Mouse (Mus musculus) adrenal gland, postnatal 10 days (tissue): ENCODE results near the gene Atad2b. TPM values are rescaled to one million over a fixed set of nuclear protein-coding genes. Genes with fewer than 3 reads are reported as not detected.
"Not testable (repeated sequence)": the region's sequence is repeated elsewhere in the genome, so short reads cannot be mapped to it uniquely, and the experiment has no call there.

Source experiments
- DNase-seq: peaks from one replicate; pipeline ENCODE4 v3.0.0; 2021; ENCODE audit warnings: mixed read lengths
- long read RNA-seq, 2 experiments: library from polyadenylated mRNA; stranded (forward); transcript quantifications; one replicate each; pipeline ENCODE4 v2.0.0; 2021
- total RNA-seq, 2 experiments: library from RNA; stranded (reverse); gene quantifications; 2 replicates each; pipeline ENCODE4 v1.2.3; 2021

Gene Atad2b
- 10 to 100 TPM; 27.3 to 34.4 TPM for total RNA-seq
- long read RNA-seq, experiment 1, partial matches to known transcripts = 4 of 5 reads
- long read RNA-seq, experiment 1, other reads (novel, unspliced or antisense) = 1 of 5 reads
- long read RNA-seq, experiment 2, partial matches to known transcripts = 0 of 3 reads
- long read RNA-seq, experiment 2, other reads (novel, unspliced or antisense) = 3 of 3 reads

GRCm38 (mm10) chr12:4916994-4917804, at the start of gene Atad2b:
Gene Atad2b (plus strand): TSS chr12:4917353.
- peak; percentile 99 for DNase-seq

GRCm38 (mm10) chr12:4868924-4869323, 48.2 kb upstream of the Atad2b start:
- DNase-seq = no peak

GRCm38 (mm10) chr12:4871260-4871659, 45.9 kb upstream of the Atad2b start:
- DNase-seq = no peak

DNA sequence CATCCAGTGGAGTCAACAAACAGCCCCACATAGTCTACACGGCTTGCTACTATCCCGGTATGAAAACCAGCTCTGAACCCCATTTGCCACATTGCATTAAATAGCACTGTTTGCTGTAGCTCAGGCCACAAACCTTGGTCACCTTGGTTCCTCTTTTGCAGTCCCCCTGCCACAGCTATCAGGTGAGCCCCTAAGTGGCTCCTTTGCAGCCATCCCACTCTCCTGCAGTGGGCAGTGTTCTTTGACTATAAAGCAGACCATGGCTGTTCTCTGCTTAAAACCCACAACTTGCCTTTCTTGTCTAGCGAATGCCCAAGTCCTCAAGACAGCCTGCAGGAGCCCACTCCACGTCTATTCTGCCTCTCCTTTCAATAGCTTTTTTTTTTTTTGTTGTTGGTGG, 44.9 kb upstream of the Atad2b start:
- no peak for DNase-seq

- DNase-seq = no peak
These were observed 44.1 kb upstream of the Atad2b start for GRCm38 (mm10) chr12:4872983-4873477.

- no peak for DNase-seq
These were observed 43.6 kb upstream of the Atad2b start for GRCm38 (mm10) chr12:4873531-4873930.

DNA sequence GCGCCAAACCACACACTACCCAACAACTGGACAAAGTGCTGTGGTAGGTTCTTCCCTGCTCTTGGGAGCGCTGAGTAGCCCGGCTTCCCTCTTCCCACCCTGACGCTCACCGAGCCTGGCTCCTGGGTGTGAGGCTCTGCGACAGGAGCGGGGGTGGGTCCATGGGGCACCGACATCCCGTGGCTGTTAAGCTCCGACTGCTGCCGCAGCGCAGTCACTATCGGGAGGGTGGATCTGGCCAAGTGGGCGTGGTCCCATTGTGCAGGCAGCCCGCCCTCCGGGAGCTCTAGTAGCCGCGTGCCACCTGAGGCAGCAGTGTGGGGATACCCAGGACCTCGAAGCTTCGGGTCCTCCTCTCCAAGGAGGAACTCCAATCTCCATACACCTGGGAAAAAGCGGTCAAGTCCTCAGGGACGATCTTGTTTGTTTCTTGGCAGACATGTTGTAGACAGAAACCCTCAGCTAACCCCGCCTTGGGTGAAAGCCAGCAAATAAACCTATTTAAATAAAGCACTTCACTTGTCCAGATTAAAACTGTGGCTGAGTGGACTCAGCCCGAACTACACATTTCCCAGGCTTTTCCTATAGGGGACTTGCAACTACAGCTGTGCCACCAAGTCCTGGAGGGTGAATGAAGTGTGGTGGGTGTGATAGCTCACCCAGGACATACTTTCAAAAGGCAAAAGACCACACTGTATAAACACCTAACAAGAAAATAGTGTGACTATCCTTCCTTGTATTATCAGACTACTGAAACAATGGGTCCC, 42.8 kb upstream of the Atad2b start, which contains the start of gene Mfsd2b:
TSS of gene Mfsd2b (minus strand) at position 199 of the 767 bp plus-strand sequence.
- DNase-seq = peak; percentile 86

DNA sequence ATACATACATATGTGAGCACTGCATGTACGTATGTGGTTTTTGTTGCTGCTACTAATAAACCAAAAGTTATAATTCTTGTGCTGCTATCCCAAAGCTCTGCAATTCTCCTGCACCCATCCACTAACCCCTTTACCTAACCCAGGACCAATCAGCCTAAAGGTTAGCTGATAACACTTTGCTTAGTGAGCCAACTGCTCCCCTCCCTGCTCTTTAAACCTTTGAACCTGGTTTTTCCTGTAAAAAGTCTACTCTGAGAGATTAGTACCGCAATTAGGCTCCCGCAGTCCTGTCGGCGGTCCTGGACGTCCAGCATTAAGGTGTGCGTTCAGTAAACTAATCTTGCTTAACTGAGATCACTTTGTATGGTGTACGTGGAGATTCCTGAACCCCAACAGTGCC, 41.5 kb upstream of the Atad2b start:
- no peak for DNase-seq

- no peak for DNase-seq
These were observed 38.8 kb upstream of the Atad2b start for GRCm38 (mm10) chr12:4878296-4878783.

DNA sequence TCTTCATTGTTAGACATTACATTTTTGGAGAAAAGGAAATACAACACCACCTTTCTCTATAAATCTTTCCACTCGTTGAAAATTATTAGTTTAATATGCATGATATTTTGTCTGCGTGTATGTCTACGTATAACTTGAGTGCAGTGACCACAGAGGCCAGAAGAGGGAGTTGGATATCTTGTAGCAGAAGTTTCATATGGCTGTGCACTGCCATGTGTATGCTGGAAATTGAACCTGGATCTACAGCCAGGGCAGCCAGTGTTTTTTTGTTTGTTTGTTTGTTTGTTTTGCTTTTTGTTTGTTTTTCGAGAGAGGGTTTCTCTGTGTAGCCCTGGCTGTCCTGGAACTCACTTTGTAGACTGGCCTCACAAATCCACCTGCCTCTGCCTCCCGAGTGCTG, 38.1 kb upstream of the Atad2b start:
- DNase-seq = no peak

GRCm38 (mm10) chr12:4882086-4882485, 35.1 kb upstream of the Atad2b start:
- no peak for DNase-seq

DNA sequence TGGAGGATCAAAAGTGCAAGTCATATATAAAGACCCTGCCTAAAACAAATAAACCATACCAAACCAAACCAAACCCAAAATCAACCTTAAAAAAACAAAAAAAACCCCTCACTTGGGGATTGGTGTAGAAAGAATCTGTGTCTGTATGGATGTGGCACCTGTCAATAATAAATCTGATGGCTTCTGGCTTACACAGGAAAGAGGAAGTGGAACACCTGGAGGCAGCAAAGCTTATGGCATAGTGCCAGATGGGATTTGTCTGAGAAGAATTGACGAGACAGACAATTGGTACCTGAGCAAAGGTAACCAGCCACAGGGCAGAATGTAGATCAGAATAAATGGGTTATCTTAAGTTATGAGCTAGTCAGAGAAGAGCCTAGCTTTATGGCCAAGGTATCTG, 32.1 kb upstream of the Atad2b start:
- DNase-seq = no peak

- DNase-seq = not testable (repeated sequence)
These were observed 30.6 kb upstream of the Atad2b start for GRCm38 (mm10) chr12:4886581-4886980.

DNA sequence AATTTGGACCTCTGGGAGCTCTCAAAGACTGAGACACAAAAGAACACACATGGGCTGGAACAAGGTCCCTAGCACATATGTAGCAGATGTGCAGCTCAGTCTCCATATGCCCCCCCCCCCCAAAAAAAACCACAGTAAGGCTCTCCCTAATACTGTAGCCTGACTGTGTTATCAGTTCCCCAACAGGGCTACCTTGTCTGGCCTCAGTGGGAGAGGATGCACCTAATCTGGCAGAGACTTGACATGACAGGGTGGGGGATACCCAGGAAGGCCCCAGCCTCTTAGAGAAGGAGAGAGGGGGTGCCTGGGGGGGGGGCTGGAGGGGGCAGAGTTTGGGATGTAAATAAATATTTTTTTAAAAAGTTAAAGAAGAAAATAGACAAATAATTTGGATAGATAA, 28.4 kb upstream of the Atad2b start:
- no peak for DNase-seq

- DNase-seq = no peak
These were observed 27.9 kb upstream of the Atad2b start for GRCm38 (mm10) chr12:4889251-4889650.

DNA sequence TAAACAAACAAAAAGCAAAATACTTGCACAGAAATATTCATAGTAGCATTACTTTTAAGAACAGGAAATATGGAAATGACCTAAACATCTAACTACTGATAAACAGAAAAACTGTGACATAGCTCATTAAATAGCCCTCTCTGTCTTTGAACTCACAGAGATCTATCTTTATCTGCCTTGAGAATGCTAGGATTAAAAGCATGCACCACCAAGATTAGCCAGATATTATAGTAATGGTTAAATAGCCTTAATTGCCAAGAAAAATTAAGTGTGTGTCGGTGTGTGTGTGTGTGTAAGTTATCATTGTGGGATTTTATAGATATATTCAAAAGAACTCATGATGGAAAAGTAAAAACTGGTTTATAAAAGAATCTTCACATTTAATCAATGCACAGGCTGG, 27.3 kb upstream of the Atad2b start:
- DNase-seq = no peak

DNA sequence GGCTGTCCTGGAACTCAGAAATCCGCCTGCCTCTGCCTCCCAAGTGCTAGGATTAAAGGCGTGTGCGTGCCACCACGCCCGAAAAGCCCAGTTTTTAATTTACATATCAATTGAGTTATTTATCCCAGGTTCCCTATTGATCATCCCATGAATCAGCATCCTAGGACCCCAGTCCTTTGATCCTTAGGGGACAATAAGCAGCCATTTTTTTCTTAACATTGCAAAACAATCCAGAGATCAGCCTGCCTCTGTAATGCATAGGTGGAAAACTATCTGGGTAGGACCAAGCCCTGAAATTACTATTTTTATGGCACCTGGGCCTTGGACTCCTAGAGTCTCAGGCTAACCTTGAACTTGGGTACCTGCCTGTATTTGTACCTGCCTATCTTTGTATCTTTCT, 19.1 kb upstream of the Atad2b start:
- no peak for DNase-seq

GRCm38 (mm10) chr12:4905946-4906345, 11.2 kb upstream of the Atad2b start:
- no peak for DNase-seq

GRCm38 (mm10) chr12:4906476-4906875, 10.7 kb upstream of the Atad2b start:
- no peak for DNase-seq

DNA sequence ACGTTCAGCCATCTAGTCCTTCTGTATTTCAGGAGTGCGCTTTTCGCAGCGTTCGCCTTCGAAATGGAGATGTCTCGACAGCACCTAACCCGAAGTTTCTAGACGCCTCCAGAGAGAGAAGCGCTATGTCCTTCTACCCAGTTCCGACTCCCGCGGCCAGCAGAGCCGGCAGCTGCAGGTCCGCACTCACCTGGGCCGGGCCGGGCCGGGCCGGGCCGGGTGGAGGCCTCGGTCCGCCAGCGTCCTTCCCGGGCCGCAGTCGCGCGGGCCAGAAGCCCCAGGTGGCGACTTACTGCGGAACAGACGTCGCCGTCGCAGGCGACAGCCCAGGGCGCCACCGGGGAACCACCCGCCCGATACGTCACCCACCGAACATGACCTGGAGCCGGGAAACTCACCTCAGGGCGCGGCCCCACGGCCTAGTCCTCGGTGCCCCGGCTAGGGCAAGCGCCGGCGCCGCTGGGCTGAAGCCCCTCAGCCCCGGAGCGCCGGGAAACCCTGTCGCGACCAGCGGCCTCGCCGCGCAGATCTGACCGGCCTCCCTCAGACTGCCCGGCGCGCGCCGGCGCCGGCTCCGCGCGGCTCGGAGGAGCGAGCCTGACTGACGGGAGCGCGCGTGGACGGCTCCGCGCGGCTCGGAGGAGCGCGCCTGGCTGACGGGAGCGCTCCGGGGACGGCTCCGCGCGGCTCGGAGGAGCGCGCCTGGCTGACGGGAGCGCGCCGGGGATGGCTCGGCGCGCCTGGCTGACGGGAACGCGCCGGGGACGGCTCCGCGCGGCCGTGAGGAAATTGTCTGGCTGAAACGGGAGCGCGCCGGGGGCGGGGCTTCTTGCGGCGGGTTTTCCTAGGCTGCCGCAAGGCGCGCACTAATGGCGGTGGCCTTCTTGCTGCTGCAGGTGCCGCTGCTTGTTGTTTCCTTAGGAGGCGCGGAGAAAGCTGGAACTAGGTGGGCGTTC, 9.9 kb upstream of the Atad2b start, which contains the start of gene Ubxn2a:
TSS of gene Ubxn2a (minus strand) at position 755 of the 956 bp plus-strand sequence.
- peak; percentile 97 for DNase-seq

GRCm38 (mm10) chr12:4908391-4908790, 8.8 kb upstream of the Atad2b start:
- DNase-seq = no peak
